Mouse (Mus musculus): ENCODE measurements at regions not wholly inside any gene's neighbourhood (a gene's known extent, or its start where the extent isn't known, plus 50 kb on each side); places are given as distances from the start of the nearest gene placed in this dataset.

DNA sequence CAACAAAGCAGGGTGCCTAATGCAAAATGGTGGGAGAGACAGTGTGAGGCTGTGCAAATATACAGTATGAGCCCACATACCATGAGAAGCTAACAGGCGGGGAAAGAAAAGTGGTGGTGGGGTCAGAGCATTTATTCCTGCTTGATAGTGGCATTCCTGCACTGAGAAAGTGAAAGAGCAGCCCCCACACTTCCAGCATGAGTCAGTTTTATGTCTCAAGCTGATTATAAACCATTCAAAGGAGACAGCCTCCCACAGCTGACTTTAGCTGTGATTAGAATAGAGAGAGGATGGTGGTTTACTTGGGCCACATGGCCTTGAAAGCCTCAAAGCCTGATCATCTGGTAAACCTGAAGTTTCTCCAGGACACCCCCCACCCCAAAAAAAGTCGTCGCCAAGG is 64.4 kb downstream of the Gm43517 start:
- in situ Hi-C loops (cut with MboI, MseI) = no loop called here

DNA sequence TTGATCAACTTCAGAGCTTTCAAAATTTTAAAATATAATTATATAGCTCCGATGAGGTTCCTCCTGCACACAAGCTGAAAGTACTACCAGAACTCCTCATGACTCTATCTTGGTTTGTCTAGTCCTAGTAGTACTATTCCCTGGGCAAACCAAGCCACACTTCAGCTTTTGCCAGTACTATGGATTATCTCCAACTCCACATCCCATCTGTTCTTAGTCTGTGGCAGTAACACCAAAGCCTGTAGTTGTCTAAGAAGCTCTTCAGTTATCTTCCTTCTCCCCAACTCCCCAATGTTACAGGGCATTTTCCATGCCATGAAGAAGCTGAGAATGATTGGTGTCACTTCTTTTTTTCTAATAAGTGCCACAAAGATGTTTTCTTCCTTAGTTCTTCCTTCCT is 83.1 kb downstream of the Gm43517 start:
- in situ Hi-C loops (cut with MboI, MseI) = no loop called here

DNA sequence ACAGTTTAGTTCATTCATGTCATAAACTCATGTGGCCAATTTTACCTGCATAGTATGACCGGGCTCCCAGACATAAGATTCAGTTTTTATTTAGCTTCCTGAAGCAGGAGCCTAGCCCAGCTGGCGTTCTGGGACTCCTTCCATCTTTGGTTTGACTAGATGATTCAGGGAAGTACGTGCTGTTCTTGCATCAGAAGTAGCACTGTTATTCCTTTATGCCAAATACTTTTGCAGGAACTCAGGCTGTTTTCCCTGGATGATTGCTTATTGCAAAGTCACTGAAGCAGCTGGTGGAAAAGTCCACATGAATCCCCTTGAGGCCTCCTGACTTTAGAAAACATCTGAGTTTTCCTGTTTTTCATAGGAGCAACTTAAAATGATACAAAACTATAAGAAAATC is 88.4 kb downstream of the Gm43517 start:
- in situ Hi-C loops (cut with MboI, MseI) = no loop called here

DNA sequence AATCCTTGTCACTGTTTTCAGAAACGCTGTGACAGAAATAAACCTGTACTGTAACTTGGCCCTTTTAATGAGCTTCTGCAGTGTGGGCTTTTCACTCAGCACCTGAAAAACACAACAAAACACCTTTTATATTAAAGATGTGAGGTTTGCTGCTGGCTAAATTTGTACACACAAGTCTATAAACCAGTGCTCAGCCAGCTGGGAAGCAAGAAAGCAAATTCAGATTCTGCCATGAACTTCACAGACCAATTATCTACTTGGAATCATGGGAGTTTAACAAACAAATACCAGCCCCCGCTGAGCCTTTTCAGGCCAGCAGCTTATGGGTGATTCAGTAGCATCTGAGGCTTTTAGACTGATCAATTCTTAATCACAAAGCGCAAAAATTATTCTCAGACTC is 95.7 kb downstream of the Gm43517 start:
- in situ Hi-C loops (cut with MboI, MseI) = loop anchor here (25.0 kb wide), 1 partner anchor 1168 kb away; no protein-coding TSS in a partner anchor

DNA sequence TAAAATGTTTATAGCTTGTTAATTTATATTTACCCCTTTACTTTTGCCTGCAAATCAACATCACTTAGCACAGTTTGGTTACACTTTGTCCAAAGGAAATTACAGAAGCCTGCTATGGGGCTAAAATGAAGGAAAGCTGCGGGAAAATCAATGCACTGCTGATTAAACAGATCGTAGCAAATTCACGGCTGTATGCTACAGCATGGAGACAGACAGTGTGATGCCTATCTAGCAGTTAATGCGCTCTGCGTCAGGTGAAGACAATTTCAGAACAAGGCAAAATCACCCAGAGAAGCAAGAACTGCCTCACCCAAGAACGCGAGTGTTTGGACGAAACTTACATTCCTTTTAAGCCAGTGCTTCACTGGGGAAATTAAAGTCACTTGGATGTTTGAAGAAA is 96.2 kb downstream of the Gm43517 start:
- in situ Hi-C loops (cut with MboI, MseI) = loop anchor here (25.0 kb wide), 1 partner anchor 1169 kb away; no protein-coding TSS in a partner anchor

DNA sequence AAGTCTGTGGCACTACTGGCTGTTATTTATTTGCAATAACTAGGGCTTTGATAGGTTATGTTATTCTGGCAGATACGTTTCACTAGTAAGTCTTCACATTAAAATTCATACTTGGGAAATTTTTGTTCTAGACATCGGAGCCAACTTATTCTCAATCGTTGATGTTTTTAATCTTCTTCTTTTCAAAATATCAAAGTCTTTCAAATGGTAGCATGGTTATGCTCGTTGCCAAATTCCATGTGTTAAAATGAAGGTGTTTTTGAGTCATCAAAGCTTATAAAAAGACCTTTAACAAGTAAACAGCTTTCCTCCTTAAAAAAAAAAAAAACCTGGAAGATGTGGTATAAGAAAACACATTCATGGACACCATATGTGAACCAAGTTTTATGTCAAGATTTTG is 97.4 kb downstream of the Gm43517 start:
- in situ Hi-C loops (cut with MboI, MseI) = loop anchor here (25.0 kb wide), 1 partner anchor 1170 kb away; no protein-coding TSS in a partner anchor

DNA sequence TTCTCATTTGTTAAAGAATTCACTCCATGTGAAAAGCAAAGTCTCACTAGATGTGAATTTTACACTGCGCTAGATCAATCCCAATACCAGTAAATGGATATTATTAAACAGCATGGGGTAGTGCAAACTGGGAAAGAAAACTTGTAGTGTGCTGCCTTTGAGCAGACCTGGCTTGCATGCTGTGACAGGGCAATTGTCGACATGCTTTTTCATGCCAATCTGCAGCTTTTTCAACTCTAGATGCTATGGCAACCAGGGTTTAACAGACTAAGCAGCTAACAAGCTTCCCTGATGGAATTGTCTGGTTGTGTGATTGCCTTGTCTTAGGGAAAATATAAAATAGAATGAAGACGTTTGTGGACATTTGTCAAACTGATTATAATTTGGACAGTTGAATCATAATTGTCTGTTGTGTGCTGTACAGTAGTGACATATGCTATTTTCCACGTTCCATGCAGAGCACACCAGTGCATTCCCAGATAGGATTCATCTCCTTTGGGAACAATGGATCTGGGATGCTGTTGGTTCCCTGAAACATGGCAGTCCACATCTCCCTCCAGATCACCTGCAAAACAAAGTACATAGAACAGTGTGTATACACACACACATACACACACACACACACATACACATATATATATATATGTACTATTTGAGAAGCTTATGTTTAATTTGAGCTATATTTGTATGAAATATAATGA is 99.2 kb downstream of the Gm43517 start:
- in situ Hi-C loops (cut with MboI, MseI) = loop anchor here (25.0 kb wide), 1 partner anchor 1172 kb away; no protein-coding TSS in a partner anchor

DNA sequence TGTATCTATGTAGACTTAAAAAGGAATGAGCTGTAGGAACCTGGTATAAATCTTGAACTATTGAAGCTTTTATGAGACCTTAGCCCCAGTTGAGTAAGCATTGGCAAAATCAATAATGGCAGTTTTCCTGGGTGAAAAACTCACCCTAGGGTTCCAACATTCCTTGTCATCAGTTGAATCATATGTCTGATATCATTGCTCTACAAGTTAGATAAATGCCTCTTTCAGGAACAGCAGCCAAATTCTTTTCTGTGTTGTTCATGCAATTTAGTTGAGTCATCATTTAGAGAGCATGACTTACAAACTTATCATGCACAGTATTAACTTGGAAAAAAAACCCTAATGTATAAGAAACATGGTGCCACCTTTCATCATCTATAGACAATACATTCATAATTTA is 128.2 kb downstream of the Gm43517 start:
- in situ Hi-C loops (cut with MboI, MseI) = no loop called here

DNA sequence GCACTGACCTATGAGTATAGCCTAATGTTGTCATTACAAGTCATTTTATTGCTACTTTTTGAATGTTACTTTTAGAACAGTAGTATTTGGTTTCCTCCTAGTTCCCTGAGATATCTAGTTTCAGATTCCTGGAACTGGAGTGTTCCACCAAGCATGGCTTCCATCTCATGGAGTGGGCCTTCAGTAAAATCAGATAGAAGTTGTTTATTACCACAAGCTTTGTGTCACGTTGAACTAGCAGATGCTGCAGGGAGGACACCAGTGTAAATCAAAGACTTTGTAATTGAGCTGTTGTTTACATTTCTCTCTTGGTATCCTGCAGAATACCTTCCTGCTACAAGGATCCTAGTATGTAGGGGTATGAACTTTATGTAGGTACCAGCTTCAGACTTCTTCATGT is 129.6 kb downstream of the Gm43517 start:
- in situ Hi-C loops (cut with MboI, MseI) = no loop called here
